Comparison of ENCODE assay signal across 8 mouse cellular contexts in the genomic region with DNA sequence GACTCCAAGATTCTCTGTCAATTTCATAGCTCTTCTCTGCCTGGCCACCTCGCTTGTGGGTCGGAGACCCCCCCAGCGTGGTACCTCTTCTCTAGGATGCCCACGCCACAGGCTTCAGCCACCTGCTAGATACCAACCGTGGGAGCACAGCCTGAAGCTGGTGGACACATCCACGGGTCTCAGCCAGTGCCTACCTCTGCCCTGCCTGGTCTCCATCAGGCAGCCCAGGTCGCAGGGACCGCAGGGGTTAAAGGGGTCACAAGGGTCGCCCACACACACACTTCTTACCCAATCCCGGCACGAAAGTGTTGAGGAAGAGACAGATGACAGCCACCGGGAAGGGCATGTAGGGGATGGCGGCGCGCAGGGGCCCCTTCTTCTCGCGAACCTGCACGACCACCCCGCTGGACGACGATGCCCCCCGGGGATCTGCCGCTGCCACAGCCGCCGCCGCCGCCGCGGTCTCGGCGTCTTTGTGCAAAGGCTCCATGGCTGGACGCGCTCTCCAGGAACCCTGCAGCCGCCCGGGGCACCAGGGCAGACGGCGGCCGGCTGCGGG. TPM values are rescaled to one million over a fixed set of nuclear protein-coding genes. Genes with fewer than 3 reads are reported as not detected.
DNase-seq lines count a peak whose midpoint lies in the region; ATAC-seq and TF ChIP-seq lines count a peak whose summit lies in the region.

No protein-coding gene starts in this region.

- H3K4me2 ChIP-seq in forebrain, embryonic 14.5 days (ENCODE audit: low read length): peak overlapping the region; percentile 71
- peak overlapping the region; percentile 69 for H3K4me2 ChIP-seq in limb, embryonic 14.5 days (replicated peaks; ENCODE audit: low read depth, low read length, severe bottlenecking)

- WGBS in forebrain, embryonic 14.5 days: 5% methylated on average over 30 of the region's 39 CpGs
- 7% methylated on average over 25 of the region's 39 CpGs for WGBS in limb, embryonic 14.5 days
- 5% methylated on average over 39 of the region's 39 CpGs for WGBS in small intestine, adult 2 months

- ATAC-seq in megakaryocyte, adult 5-6 weeks (ENCODE audit: poor library complexity, severe bottlenecking): no peak
- ATAC-seq in forebrain, embryonic 14.5 days: no peak; the same call in 1 of the 2 replicates
- no peak for ATAC-seq in limb, embryonic 14.5 days (ENCODE audit: low FRiP score, low read depth)

- no peak for DNase-seq in forebrain, embryonic 14.5 days (ENCODE audit: low spot score)
- no peak for DNase-seq in limb, embryonic 14.5 days (ENCODE audit: low spot score)
- DNase-seq in natural killer cell, adult 2 months (ENCODE audit: low spot score in 2 of 2): no peak
- DNase-seq in MN1 (ENCODE audit: low spot score): no peak
- no peak for DNase-seq in Muller cell, postnatal 12 days (ENCODE audit: inconsistent ontology term)

- no peaks in the 10 kb centered on the region for H3K36me3 ChIP-seq in megakaryocyte, embryonic 14.5 days (replicated peaks; ENCODE audit: low read length)
- H3K36me3 ChIP-seq in forebrain, embryonic 14.5 days (ENCODE audit: control insufficient read depth, insufficient read depth, low read length): no peaks in the 10 kb centered on the region
- no peaks in the 10 kb centered on the region for H3K36me3 ChIP-seq in limb, embryonic 14.5 days (ENCODE audit: control insufficient read depth, insufficient read depth, low read length)
- H3K36me3 ChIP-seq in small intestine, adult 2 months (ENCODE audit: control insufficient read depth, insufficient read depth, low read length): no peaks in the 10 kb centered on the region

- H3K4me3 ChIP-seq in megakaryocyte, embryonic 14.5 days (replicated peaks): peak overlapping the region; percentile 89
- H3K4me3 ChIP-seq in forebrain, embryonic 14.5 days (ENCODE audit: low read depth, low read length): peak overlapping the region; percentile 44
- H3K4me3 ChIP-seq in limb, embryonic 14.5 days (replicated peaks; ENCODE audit: low read length): peak overlapping the region; percentile 38
- peak overlapping the region; percentile 50 for H3K4me3 ChIP-seq in small intestine, adult 2 months (ENCODE audit: low read depth, low read length)

- peaks cover 43% of the 10 kb centered on the region for H3K4me1 ChIP-seq in megakaryocyte, embryonic 14.5 days
- H3K4me1 ChIP-seq in forebrain, embryonic 14.5 days (ENCODE audit: control insufficient read depth, insufficient read depth, low read length): peaks cover 8% of the 10 kb centered on the region; the same call in 1 of the 2 replicates
- peaks cover 15% of the 10 kb centered on the region for H3K4me1 ChIP-seq in limb, embryonic 14.5 days (ENCODE audit: control insufficient read depth, insufficient read depth, low read length)
- no peaks in the 10 kb centered on the region; the same call in 1 of the 2 replicates for H3K4me1 ChIP-seq in small intestine, adult 2 months (ENCODE audit: control insufficient read depth, insufficient read depth, insufficient read length, low read length)

- peak overlapping the region; percentile 59 for H3K9ac ChIP-seq in forebrain, embryonic 14.5 days (ENCODE audit: low read length)
- peak overlapping the region; percentile 36; the same call in 1 of the 2 replicates for H3K9ac ChIP-seq in limb, embryonic 14.5 days (ENCODE audit: low read depth, low read length, severe bottlenecking)

- H3K9me3 ChIP-seq in megakaryocyte, embryonic 14.5 days: no peaks in the 10 kb centered on the region
- no peaks in the 10 kb centered on the region for H3K9me3 ChIP-seq in forebrain, embryonic 14.5 days (replicated peaks; ENCODE audit: control insufficient read depth, low read length)
- no peaks in the 10 kb centered on the region for H3K9me3 ChIP-seq in limb, embryonic 14.5 days (ENCODE audit: control insufficient read depth, low read length)

- no peak for TF ChIP-seq POLR2A in limb, embryonic 14.5 days (IDR thresholded peaks at IDR 0.05; ENCODE audit: borderline replicate concordance, extremely low read depth, insufficient read depth, insufficient read length)
- TF ChIP-seq POLR2A in small intestine, adult 2 months (IDR thresholded peaks at IDR 0.05; ENCODE audit: low read depth, low read length): no peak

- no peak for TF ChIP-seq CTCF in small intestine, adult 2 months (IDR thresholded peaks at IDR 0.05; ENCODE audit: extremely low read depth, insufficient read length, insufficient replicate concordance, low read depth, low read length)

- H3K27ac ChIP-seq in forebrain, embryonic 14.5 days (ENCODE audit: low read depth, low read length): no peak overlapping the region
- H3K27ac ChIP-seq in limb, embryonic 14.5 days (replicated peaks; ENCODE audit: low read depth, low read length): no peak overlapping the region
- H3K27ac ChIP-seq in small intestine, adult 2 months (ENCODE audit: insufficient read depth, low read depth, low read length): no peak overlapping the region

- peaks cover 84% of the 10 kb centered on the region for H3K27me3 ChIP-seq in megakaryocyte, embryonic 14.5 days (replicated peaks)
- H3K27me3 ChIP-seq in forebrain, embryonic 14.5 days (replicated peaks; ENCODE audit: control insufficient read depth, insufficient read depth, low read length): peaks cover 30% of the 10 kb centered on the region
- H3K27me3 ChIP-seq in limb, embryonic 14.5 days (ENCODE audit: control insufficient read depth, insufficient read depth, low read length): peaks cover 29% of the 10 kb centered on the region
- H3K27me3 ChIP-seq in small intestine, adult 2 months (ENCODE audit: control insufficient read depth, insufficient read depth, low read length): peaks cover 14% of the 10 kb centered on the region

RNA-seq across cellular contexts. Expression of a gene that starts 0.4 kb away (rescaled TPM):
- polyA plus RNA-seq in megakaryocyte, embryonic 14.5 days (2012; ENCODE audit: insufficient read depth, low replicate concordance): not detected in 2 replicates
- not detected in 2 replicates for total RNA-seq in megakaryocyte, adult 5-6 weeks (2015)
- not detected in 2 replicates for total RNA-seq in megakaryocyte, adult 5-6 weeks (2017)
- 3.2 and 5.3 TPM in 2 replicates for polyA plus RNA-seq in forebrain, embryonic 14.5 days (2014; fragmentation: Nextera tagmentation; extraction: Ambion mirVana)
- polyA plus RNA-seq in limb, embryonic 14.5 days (2012; rRNA removed): 6.3 TPM in 2 replicates
- 3.9 and 5.8 TPM in 2 replicates for polyA plus RNA-seq in limb, embryonic 14.5 days (2014; fragmentation: Nextera tagmentation; extraction: Ambion mirVana)
- polyA plus RNA-seq in small intestine, adult 2 months (2012; rRNA removed): 14.8 and 15.0 TPM in 2 replicates

Comparison
In these comparisons a context has a peak if more than half of its experiments do, and no peak if none do; other contexts are left out.
1. H3K4me3 ChIP-seq: peak in every context shown above with its lines; median percentile 89 in megakaryocyte, embryonic 14.5 days; 50 in small intestine, adult 2 months; 44 in forebrain, embryonic 14.5 days; 38 in limb, embryonic 14.5 days.